Mouse (Mus musculus): Measurements from ENCODE around the gene Dmgdh.

DNA sequence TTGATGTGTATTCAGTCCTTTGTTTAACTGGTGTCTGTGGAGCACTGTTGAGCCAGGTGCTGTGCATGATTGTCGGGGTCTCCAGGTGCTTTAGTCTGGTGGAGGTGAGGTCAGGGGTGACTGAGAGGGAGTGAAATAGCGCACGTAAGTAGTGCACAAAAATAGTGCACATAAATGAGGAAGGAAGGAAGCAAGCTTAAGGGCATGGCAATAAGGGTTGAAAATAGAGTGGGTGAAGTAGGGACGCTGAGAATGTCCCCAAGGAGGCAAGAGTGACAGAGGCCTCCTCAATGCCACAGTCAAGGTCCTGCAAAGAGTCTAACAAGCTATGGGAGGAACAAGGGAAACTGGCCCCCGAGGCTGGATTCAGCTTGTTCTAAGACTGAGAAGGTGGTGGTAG lies 108.6 kb downstream of the Dmgdh start:
- TF ChIP-seq POLR2A (IDR thresholded peaks at IDR 0.05; ENCODE audit: control insufficient read depth, low read depth, low read length) (no peak), CTCF (IDR thresholded peaks at IDR 0.05; ENCODE audit: control insufficient read depth, insufficient read depth, insufficient replicate concordance, low read depth, low read length) (no peak)

Measured in testis, adult 2 months (tissue).